Mouse (Mus musculus) forebrain, embryonic 10.5 days (tissue): ENCODE data around the gene Mfsd12. TPM values are rescaled to one million over a fixed set of nuclear protein-coding genes. Genes with fewer than 3 reads are reported as not detected.

ENCODE experiments used
- DNase-seq: peaks from one replicate; pipeline ENCODE4 v3.0.0-alpha.2; 2017; ENCODE audit warnings: low spot score; ENCODE audit errors: extremely low spot score
- H3K27ac ChIP-seq: fragments of 300-500 bp; sonication (generic); 2 replicates; pipeline ENCODE4 v1.5.1; 2016; ENCODE audit warnings: mild to moderate bottlenecking
- H3K27me3 ChIP-seq: fragments of 300-500 bp; sonication (generic); 2 replicates; pipeline ENCODE4 v1.6.1; 2016; ENCODE audit warnings: mild to moderate bottlenecking; ENCODE audit not compliant: poor library complexity, severe bottlenecking
- H3K36me3 ChIP-seq: fragments of 300-500 bp; sonication (generic); replicated peaks from 2 replicates; pipeline ENCODE4 v1.6.1; 2016; ENCODE audit warnings: mild to moderate bottlenecking, moderate library complexity
- H3K4me1 ChIP-seq: fragments of 300-500 bp; sonication (generic); 2 replicates; pipeline ENCODE4 v1.6.1; 2016
- H3K4me3 ChIP-seq: fragments of 300-500 bp; sonication (generic); 2 replicates; pipeline ENCODE4 v1.5.1; 2016; ENCODE audit warnings: mild to moderate bottlenecking, moderate library complexity
- H3K9me3 ChIP-seq: fragments of 300-500 bp; sonication (generic); 2 replicates; pipeline ENCODE4 v1.6.1; 2016; ENCODE audit warnings: mild to moderate bottlenecking, moderate library complexity
- WGBS: fragments of 180-500 bp; shearing (Covaris S2); methylation state at CpG from one replicate; pipeline ENCODE4 v1.1.7; 2016; 5-methylcytosine and 5-hydroxymethylcytosine counted together
- microRNA-seq: library from miRNA; unstranded; fragments of <30 nt; microRNA quantifications from one replicate; pipeline ENCODE4, GENCODE M21; 2017
- polyA plus RNA-seq: library from polyadenylated mRNA; unstranded; fragments of >200 nt; fragmentation: Nextera tagmentation; extraction: Ambion mirVana; gene quantifications from 2 replicates; pipeline ENCODE4 v1.2.1, GENCODE M21; 2016

Gene Mfsd12
- polyA plus RNA-seq, 1 experiment from 2014 or later: 6.7 TPM

GRCm38 (mm10) chr10:81413310-81414261 lies 56.3 kb downstream of the Mfsd12 start:
- no peak for DNase-seq
- Histone ChIP-seq H3K27ac (peak overlapping the region; percentile 89), H3K4me1 (peaks cover 100% of the 10 kb centered on the region), H3K4me3 (peak overlapping the region; percentile 37), H3K27me3 (peaks cover 26% of the 10 kb centered on the region), H3K36me3 (no peaks in the 10 kb centered on the region), H3K9me3 (no peaks in the 10 kb centered on the region)
- 34% methylated on average over 26 of the region's 26 CpGs for WGBS

GRCm38 (mm10) chr10:81414682-81415081 lies 57.4 kb downstream of the Mfsd12 start:
- Histone ChIP-seq H3K4me3 (peak overlapping the region; percentile 37; the same call in 1 of the 2 replicates), H3K4me1 (peaks cover 95% of the 10 kb centered on the region), H3K9me3 (no peaks in the 10 kb centered on the region), H3K27ac (peak overlapping the region; percentile 89), H3K36me3 (no peaks in the 10 kb centered on the region), H3K27me3 (peaks cover 28% of the 10 kb centered on the region)
- DNase-seq: no peak

DNA sequence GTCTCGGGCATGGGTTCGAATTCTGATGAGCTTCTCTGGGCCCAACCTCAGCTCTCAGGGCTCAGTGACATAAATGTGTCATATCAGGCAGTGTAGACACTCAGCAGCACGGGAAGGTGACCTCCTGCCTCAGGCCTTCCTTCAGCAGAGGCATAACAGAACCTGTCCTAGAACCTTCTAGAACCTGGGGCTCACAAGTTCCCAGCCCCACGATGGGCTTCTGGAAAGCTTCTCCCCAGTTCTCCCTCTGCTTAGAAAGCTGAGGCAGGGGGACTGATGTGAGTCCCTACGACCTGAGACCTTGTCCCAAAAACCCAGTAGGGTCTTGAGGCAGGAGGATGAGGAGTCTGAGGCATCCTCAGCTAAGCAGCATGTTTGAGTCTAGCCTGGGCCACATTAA lies 57.9 kb downstream of the Mfsd12 start:
- H3K4me1 ChIP-seq: peaks cover 93% of the 10 kb centered on the region
- H3K27ac ChIP-seq: peak overlapping the region; percentile 89
- peak overlapping the region; percentile 37; the same call in 1 of the 2 replicates for H3K4me3 ChIP-seq
- no peaks in the 10 kb centered on the region for H3K36me3 ChIP-seq
- DNase-seq: no peak
- peaks cover 31% of the 10 kb centered on the region for H3K27me3 ChIP-seq
- H3K9me3 ChIP-seq: no peaks in the 10 kb centered on the region
- WGBS: 85% methylated on average over 5 of the region's 5 CpGs

Small RNA genes lying within 50 kb of the gene (microRNA-seq; reads per million reads assigned to microRNA genes)
- gene Mir6913: not detected

Other genes with a start within 250 kb of the Mfsd12 start
- 6.8 and 7.5 TPM in 2 replicates for gene Zbtb7a, start 222.3 kb upstream of the Mfsd12 start, polyA plus RNA-seq
- gene Pias4, start 189.6 kb upstream of the Mfsd12 start, polyA plus RNA-seq: 56.2 and 58.7 TPM in 2 replicates
- gene Eef2, start 180.9 kb upstream of the Mfsd12 start, polyA plus RNA-seq: 596 and 599 TPM in 2 replicates
- gene Dapk3, start 174.5 kb upstream of the Mfsd12 start, polyA plus RNA-seq: 41.6 and 44.9 TPM in 2 replicates
- not detected in 2 replicates for gene 4930442H23Rik, start 173.6 kb upstream of the Mfsd12 start, polyA plus RNA-seq
- gene Nmrk2, start 155.4 kb upstream of the Mfsd12 start, polyA plus RNA-seq: not detected in 2 replicates
- gene Atcay, start 126.7 kb upstream of the Mfsd12 start, polyA plus RNA-seq: 5.3 and 6.7 TPM in 2 replicates
- 2.4 and 2.7 TPM in 2 replicates for gene Zfr2, start 124.3 kb upstream of the Mfsd12 start, polyA plus RNA-seq
- gene Matk, start 104.6 kb upstream of the Mfsd12 start, polyA plus RNA-seq: 3.7 and 5.0 TPM in 2 replicates
- gene Mrpl54, start 90.6 kb upstream of the Mfsd12 start, polyA plus RNA-seq: 217 TPM in 2 replicates
- gene Apba3, start 90.5 kb upstream of the Mfsd12 start, polyA plus RNA-seq: 51.9 and 52.1 TPM in 2 replicates
- gene Tjp3, start 65.9 kb upstream of the Mfsd12 start, polyA plus RNA-seq: 8.8 and 10.1 TPM in 2 replicates
- 60.6 and 62.1 TPM in 2 replicates for gene Pip5k1c, start 64.5 kb upstream of the Mfsd12 start, polyA plus RNA-seq
- gene Cactin, start 36.4 kb upstream of the Mfsd12 start, polyA plus RNA-seq: 56.0 and 56.7 TPM in 2 replicates
- 2.4 and 3.0 TPM in 2 replicates for gene Tbxa2r, start 28.8 kb upstream of the Mfsd12 start, polyA plus RNA-seq
- not detected in 2 replicates for gene Gipc3, start 14.2 kb upstream of the Mfsd12 start, polyA plus RNA-seq
- 101 and 108 TPM in 2 replicates for gene Hmg20b, start 7.0 kb upstream of the Mfsd12 start, polyA plus RNA-seq
- gene 4930404N11Rik, start 8.3 kb downstream of the Mfsd12 start, polyA plus RNA-seq: 0.35 and 0.52 TPM in 2 replicates
- gene Fzr1, start 21.0 kb downstream of the Mfsd12 start, polyA plus RNA-seq: 135 and 139 TPM in 2 replicates
- 96.8 and 97.9 TPM in 2 replicates for gene Dohh, start 26.9 kb downstream of the Mfsd12 start, polyA plus RNA-seq
- 2.6 and 3.1 TPM in 2 replicates for gene Gm48551, start 27.0 kb downstream of the Mfsd12 start, polyA plus RNA-seq
- 0.78 and 1.4 TPM in 2 replicates for gene Gm48552, start 31.5 kb downstream of the Mfsd12 start, polyA plus RNA-seq
- 1.6 and 1.9 TPM in 2 replicates for gene Smim24, start 35.6 kb downstream of the Mfsd12 start, polyA plus RNA-seq
- 7.3 and 8.6 TPM in 2 replicates for gene Nfic, start 98.1 kb downstream of the Mfsd12 start, polyA plus RNA-seq
- gene Celf5, start 125.2 kb downstream of the Mfsd12 start, polyA plus RNA-seq: 3.1 and 5.6 TPM in 2 replicates
- 88.2 and 90.4 TPM in 2 replicates for gene Ncln, start 138.9 kb downstream of the Mfsd12 start, polyA plus RNA-seq
- gene S1pr4, start 142.6 kb downstream of the Mfsd12 start, polyA plus RNA-seq: 0.32 and 0.33 TPM in 2 replicates
- gene Gna15, start 166.7 kb downstream of the Mfsd12 start, polyA plus RNA-seq: 0.84 and 1.1 TPM in 2 replicates
- gene Gna11, start 187.7 kb downstream of the Mfsd12 start, polyA plus RNA-seq: 73.4 and 77.2 TPM in 2 replicates
- gene Aes, start 202.0 kb downstream of the Mfsd12 start, polyA plus RNA-seq: 276 and 283 TPM in 2 replicates
- gene Tle2, start 217.1 kb downstream of the Mfsd12 start, polyA plus RNA-seq: 4.1 and 4.3 TPM in 2 replicates
- gene Tle6, start 243.6 kb downstream of the Mfsd12 start, polyA plus RNA-seq: 2.8 and 3.1 TPM in 2 replicates
- 1.6 and 2.1 TPM in 2 replicates for gene BC025920, start 248.8 kb downstream of the Mfsd12 start, polyA plus RNA-seq